Mouse (Mus musculus): ENCODE measurements at regions not wholly inside any gene's neighbourhood (a gene's known extent, or its start where the extent isn't known, plus 50 kb on each side); places are given as distances from the start of the nearest gene placed in this dataset.
"Not testable (repeated sequence)": the region's sequence is repeated elsewhere in the genome, so short reads cannot be mapped to it uniquely, and the experiment has no call there.

DNA sequence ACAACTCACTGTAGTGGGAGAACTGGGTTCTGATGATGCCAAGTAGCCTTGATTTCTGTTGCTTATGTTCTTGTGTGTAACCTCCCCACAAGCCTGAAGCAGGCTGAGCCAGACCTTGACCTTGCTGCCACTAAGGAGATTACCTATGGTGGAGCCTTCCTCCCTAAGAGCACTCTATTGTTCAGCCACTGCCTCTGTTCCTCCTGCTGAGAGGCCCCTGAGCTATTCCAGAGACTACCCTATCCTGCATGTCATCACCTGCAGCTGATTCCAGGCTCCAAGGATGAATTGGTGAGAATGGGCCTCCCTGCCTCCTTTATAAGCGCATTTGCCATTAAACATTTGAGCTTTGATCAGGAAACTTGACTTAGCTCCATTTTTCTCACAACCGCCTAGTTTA lies 60.8 kb upstream of the Dnajc1 start:
- not testable (repeated sequence) for DNase-seq (ENCODE audit: low spot score in 2 of 2)

DNA sequence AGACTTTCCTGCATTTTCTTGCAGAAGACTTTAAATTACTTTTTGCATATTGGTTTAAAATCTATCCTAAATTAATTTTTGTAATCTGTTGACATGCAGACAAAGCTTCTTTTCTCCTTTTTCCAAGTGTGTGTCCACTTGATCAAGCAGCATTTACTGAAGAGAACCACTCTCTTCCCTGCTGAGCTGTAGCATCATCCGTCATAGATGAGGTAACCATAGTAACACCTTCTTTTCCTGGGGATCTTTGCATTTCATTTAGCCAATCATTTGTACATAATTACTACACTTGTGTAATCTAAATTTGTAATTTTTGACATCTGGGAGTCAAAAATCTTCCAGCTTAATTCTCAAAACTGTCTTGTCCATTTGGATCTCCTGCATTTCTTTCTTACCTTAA lies 53.2 kb upstream of the Dnajc1 start:
- DNase-seq (ENCODE audit: low spot score in 2 of 2) = no peak

All from heart, adult 9 months (tissue).